In the genomic region with DNA sequence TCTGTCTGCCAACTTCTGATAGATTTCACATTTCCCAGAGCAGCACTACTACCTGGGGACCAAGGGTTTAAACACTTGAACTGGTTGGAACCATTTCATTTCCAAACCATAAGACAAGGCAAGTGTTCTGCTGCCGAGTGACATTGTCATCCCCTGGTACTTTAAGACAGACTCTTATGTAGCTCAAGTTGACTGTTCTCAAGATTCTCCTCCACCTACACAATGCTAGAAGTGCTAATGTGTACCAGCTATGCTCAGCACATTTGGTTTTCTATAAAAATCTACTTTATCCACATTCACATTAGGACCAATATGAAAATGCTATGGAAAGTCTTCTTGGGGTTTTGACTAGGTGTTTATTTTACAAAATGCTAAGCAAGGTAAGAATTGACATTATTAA, we compare ENCODE assay signal across 17 mouse cellular contexts.
DNase-seq lines count a peak whose midpoint lies in the region; ATAC-seq lines count a peak whose summit lies in the region.
"Had no signal": no experiment of that assay in that cellular context is flagged by ENCODE, and none has a peak within 500 bp of the region (broad histone marks: within the 10 kb centered on the region; RNA-seq: fewer than 3 reads in every experiment).

No protein-coding gene starts in this region.

- ATAC-seq in frontal cortex, adult (ENCODE audit: low TSS enrichment) = peak; percentile 99
- ATAC-seq: forebrain, embryonic 14.5 days; hindbrain, postnatal 0 days had no signal

- intact Hi-C loops in left cerebral cortex, postnatal 36 days (cut with DNase I) = no loop called here

- DNase-seq in frontal cortex, postnatal 14 days (ENCODE audit: low spot score in 2 of 2) = no peak
- DNase-seq in left cerebral cortex, adult 11 months (ENCODE audit: low spot score) = peak; percentile 19
- no peak for DNase-seq in left cerebral cortex, adult 8-10 months (ENCODE audit: low spot score in 2 of 2)
- peak; percentile 7 to 22 for DNase-seq in right cerebral cortex, adult 2 months (ENCODE audit: low spot score in 2 of 2)
- no peak for DNase-seq in right cerebral cortex, postnatal 10 days (ENCODE audit: low spot score in 2 of 2)
- peak; percentile 18 to 21 for DNase-seq in left cerebral cortex, postnatal 36 days (ENCODE audit: low spot score in 2 of 2)
- DNase-seq in thymus, postnatal 0 days (ENCODE audit: low spot score) = no peak
- DNase-seq: adrenal gland, postnatal 10 days; cerebellum, adult 11-12 months; cerebellum, adult 9-11 months; cerebellum, postnatal 36 days; gastrocnemius, postnatal 14 days; heart, adult 2 months; heart, postnatal 14 days had no signal

Comparison
In these comparisons a context has a peak if more than half of its experiments do, and no peak if none do; other contexts are left out.
1. DNase-seq: peak in left cerebral cortex, adult 11 months (single experiment), right cerebral cortex, adult 2 months (2 of 2) and left cerebral cortex, postnatal 36 days (2 of 2); none in frontal cortex, postnatal 14 days (0 of 2), left cerebral cortex, adult 8-10 months (0 of 2), right cerebral cortex, postnatal 10 days (0 of 2) and thymus, postnatal 0 days (single experiment).